Mouse (Mus musculus): Measurements from ENCODE around the gene Ptk6. TPM values are rescaled to one million over a fixed set of nuclear protein-coding genes. Genes with fewer than 3 reads are reported as not detected.

The Ptk6 gene
- polyA plus RNA-seq (2012; rRNA removed): 0.04 and 0.08 TPM in 2 replicates

DNA sequence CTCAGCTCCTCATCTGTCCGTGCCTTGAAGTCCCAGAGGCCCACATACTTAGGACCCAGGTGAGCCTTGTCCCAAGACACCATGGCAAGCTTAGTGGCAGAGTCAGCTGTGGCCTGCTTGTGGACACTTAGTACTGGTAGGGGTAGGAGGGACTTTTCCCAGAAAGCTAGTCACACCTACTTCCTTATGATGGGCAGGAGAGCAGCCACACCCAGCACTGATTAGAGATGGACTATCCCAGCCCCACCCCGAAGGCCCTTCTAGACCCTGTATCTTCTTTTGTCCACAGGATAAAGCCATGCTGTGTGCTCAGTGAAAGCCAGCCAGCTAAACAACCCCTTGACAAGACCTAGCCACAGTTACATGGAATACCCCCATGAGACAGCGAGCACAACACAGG, at the start of gene Ptk6:
TSS of gene Ptk6 (minus strand) at position 368 of the 400 bp plus-strand sequence.
- DNase-seq (ENCODE audit: extremely low spot score in 1 of 2, low spot score in 1 of 2): no peak

DNA sequence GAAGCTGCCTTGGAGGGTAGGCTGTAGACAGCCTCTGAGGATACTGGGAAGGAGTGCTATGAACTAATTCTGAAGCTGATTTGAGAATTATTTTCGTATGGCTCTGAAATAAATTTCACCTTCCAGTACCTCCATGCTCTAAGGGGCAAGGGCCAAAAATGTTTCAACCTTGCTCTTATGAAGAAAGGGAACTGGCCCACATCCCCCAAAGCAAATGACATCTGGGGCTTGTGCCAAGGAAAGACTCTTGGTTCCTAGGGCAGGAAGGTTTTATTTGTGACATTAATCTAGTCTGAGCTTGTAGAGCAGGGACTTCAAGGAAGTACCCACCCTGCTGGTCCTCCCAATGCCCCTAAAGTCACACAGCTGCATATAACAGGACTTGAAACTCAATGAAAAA, 49.3 kb upstream of the Ptk6 start:
- DNase-seq (ENCODE audit: extremely low spot score in 1 of 2, low spot score in 1 of 2): no peak

DNA sequence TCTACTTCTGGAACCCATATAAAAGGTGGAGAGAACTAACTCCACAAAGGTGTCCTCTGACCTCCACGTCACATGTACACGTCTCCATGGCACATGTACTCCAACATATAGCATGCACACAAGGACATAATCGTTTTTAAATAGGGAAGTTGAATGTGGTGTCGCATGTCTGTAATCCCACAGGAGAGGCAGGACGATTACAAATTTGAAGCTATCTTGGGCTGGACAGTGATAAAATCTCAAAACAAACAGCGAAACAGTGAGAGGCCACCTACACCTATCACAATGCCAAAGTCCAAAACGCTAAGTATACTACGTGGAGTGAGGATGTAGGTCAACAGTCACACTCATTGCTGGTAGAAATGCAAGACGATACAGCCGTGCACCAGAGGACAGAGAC, 46.6 kb upstream of the Ptk6 start:
- DNase-seq (ENCODE audit: extremely low spot score in 1 of 2, low spot score in 1 of 2): no peak

DNA sequence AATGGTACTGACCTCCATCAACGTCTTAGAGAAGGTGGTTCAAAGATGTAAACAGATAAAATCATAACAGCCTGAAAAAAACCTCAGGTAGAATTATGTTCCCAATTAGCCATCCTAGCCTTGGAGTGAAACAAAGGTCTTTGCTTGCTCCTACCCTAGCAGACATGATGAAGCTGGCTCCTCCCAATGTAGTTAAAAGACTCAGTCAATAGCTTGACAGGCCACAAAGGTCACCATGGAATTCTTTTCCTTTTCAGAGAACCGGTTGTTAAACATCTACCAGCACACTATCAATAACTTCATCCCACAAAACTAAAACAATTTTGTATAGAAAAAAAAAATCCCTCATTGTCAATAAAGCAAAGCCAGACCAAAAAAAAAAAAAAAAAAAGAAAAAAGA, 42.4 kb upstream of the Ptk6 start:
- DNase-seq (ENCODE audit: extremely low spot score in 1 of 2, low spot score in 1 of 2): no peak

DNA sequence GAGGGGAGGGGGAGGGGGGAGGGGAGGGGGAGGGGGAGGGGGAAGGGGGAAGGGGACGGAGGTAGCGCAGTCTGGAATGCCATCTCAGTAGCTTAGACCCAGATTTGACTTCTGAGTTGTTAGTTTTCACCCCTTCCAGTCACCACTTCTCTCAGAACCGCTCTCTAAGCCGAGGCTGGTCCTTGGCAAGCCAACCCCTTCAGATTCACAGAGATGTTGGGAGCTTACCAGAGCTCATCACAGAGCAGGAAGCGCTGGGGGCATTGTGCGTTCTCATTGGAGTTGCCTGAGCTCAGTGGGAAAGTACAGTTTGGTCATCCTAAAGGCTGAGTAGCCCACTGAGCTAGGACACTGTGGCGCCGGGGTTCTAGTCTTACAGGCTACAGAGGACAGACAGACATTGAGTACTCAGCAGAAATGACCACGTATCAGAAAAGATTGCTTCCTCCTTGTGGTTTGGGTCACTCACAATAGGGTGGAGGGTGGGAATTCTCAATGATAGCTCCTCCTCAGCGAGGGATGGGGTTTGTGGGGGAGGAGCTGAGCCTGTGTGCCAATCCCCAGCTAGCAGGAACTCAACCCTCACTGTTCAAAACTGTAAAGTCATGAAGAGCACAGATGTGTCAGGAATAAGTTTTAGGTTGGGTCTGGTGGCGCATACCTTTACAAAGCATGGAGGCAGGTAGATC, 41.3 kb upstream of the Ptk6 start:
- no peak for DNase-seq (ENCODE audit: extremely low spot score in 1 of 2, low spot score in 1 of 2)

DNA sequence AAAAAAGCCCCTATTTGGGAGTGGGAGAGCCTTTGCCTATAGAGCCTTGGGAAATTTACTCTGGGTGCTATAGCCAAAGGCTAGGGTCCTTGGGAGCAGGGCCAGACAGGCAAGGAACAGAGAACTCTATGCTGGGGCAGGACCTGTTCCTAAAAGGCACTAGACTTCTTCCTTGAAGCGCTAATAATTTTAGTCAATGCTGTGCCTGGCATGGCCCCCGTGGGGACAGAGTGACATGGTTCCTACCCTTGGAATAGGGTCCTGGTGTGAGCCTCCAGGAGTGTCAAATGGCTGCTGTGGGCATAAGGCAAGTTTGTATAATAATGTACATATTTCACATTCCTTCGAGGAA, 39.7 kb upstream of the Ptk6 start:
- DNase-seq (ENCODE audit: extremely low spot score in 1 of 2, low spot score in 1 of 2): no peak

DNA sequence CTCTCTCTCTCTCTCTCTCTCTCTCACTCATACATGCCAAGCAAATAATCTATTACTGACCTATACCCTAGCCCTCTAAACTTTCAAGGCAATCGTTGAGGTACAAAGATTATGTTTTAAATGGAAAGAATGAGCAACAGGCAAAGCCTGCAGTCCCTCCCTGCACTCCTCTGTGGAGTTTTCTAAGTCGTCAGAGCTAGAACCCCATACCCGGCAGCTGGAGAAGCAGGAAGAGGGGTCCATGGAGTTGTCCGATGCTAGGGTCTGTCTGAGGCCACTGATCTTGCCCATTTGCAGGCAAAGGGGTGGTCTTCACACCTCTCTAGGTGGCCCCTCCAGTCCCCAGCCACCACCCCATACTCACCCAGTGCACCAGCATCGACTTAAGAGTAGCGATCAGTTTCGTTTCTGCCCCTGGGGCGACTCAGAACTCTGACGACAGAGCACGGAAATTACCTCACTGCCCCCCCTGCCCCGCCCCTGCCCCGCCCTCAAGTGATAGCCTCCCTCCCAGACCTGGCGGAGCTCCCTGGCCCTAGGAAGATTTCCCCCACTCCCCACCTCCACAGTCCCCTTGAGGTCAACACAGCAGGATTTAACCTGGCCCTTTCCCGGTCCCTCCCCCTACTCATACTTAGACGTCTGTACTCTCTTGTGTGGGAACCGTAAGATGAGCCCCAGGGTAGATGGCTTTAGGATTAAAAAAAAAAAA, 39.2 kb upstream of the Ptk6 start, which contains the start of gene Helz2:
TSS of gene Helz2 (minus strand) at position 426 of the 712 bp plus-strand sequence.
- DNase-seq (ENCODE audit: extremely low spot score in 1 of 2, low spot score in 1 of 2): no peak

DNA sequence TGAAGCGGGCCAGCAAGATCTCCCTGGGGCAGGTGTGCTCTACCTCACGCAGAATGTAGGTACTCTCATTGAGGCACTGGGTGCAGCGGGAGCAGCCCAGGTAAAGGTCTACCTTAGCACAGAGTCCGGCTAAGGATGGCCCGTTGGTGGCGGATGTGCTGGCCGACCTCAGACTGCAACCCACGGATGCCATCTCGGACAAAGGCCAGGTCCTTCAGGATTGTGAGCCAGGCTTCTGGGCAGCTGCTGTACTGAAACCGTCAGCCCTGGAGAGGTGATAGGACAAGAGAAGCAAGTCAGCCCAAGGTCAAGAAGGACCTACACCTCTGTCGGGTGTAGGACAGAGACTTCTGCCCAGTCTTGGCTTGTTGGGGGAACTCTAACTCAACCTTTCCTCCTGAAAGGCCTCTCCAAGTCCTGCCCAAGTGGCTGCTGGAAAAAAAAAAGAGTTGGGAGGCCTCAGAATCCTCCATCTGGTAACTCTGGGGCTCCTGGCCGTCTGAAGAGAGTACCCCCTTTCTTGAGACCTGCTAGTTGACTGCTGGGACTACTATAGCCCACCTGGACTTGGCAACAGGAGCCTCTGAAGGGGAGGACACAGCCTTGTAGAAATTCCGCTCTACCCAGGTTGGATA, 38.3 kb upstream of the Ptk6 start:
- DNase-seq (ENCODE audit: extremely low spot score in 1 of 2, low spot score in 1 of 2): no peak

DNA sequence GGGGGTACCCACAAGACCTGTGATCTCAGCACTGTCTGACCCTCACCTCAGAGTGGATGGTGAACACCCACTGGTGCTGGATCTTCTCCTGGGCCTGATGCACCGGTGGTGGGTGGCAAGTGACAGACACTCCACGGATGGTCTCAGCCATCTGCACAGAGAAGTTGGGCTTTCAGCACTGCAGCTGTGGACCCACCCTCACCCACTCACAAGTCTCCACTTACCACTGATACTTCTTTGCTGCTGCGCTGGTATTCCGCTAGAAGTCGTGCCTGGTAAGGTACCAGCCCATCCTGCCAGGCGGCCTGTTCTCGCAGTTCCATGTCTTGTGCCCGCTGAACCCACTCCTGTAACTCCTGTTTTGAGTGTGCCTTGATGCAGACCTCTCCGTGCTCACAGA, 36.7 kb upstream of the Ptk6 start:
- peak in 1 of 2 experiments; percentile 7 for DNase-seq (ENCODE audit: extremely low spot score in 1 of 2, low spot score in 1 of 2)

DNA sequence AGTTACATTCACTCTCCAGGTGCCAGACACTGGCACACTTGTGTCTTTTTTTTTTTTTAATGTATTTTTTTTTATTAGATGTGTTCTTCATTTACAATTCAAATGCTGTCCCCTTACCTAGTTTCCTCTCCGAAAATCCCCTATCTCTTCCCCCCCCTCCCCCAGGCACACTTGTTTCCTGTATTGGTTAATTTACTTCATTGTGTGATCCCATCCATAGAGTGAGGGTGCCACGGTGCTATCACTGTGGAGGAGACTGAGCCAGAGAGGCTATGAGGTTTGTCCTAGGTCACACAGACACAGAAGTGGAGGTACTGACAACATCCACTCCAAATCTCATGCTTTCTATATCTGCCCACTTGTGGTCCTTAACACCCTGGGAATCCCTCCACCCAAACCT, 36.3 kb upstream of the Ptk6 start:
- no peak for DNase-seq (ENCODE audit: extremely low spot score in 1 of 2, low spot score in 1 of 2)

DNA sequence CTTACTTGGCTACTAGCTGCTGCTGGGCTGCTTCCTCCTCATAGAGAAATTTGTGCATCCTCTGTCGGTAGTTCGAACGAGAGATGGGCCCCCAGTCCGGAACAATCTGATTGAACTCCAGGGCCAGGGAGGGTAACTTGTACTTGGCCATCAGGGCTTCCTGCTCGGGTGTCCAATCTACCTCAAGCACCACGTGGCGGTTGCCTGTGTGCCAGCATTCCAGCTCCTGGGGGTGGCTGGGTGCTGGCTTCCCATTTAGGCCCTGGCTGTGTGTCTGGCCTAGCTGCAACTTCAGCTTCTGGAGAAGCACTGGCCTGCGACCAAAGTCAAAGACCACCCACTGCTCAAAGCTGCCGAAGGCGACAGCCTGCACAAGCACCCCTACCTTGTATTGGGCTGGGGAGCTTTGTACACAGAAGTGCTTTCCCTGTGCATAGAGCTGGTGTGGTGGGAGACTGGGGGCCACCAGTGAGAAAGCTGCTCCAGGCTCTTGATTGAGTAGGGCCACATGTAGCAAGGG, 35.6 kb upstream of the Ptk6 start:
- no peak for DNase-seq (ENCODE audit: extremely low spot score in 1 of 2, low spot score in 1 of 2)

DNA sequence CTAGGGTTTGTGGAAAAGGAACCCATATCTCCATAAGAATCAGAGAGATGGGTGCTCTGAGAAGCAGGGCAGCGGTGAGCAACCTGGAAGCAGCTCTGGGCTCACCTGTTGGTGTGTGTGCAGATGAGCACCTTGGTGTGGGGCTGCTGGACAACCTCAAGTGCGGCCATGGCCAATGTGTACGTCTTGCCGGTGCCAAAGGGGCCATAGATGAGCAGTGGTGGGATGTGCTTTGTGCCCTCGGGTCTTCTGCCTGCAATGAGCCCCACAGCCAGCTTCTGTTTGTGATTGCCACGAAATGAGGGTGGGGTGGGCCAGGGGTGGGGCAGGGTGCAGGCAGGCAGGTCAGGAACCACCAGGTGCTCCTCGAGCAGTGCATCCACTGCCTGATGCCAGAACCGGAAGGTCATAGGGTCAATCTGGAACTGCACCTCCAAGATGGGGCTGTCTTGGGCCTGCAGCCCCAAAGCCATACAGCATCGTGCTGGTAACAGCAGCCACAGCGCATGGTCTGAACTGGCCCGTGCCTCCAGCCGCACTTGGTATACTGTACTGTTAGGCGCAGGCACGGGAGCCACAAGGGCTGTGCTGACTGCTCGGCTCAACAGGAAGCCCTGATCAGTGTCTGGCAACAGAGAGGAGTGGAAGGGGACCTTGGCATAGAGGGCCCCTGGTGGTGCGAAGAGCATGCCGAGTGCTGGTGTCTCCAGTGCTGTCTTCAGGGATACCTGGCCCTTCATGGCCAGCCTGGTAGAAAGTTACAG, 34.8 kb upstream of the Ptk6 start:
- no peak for DNase-seq (ENCODE audit: extremely low spot score in 1 of 2, low spot score in 1 of 2)

DNA sequence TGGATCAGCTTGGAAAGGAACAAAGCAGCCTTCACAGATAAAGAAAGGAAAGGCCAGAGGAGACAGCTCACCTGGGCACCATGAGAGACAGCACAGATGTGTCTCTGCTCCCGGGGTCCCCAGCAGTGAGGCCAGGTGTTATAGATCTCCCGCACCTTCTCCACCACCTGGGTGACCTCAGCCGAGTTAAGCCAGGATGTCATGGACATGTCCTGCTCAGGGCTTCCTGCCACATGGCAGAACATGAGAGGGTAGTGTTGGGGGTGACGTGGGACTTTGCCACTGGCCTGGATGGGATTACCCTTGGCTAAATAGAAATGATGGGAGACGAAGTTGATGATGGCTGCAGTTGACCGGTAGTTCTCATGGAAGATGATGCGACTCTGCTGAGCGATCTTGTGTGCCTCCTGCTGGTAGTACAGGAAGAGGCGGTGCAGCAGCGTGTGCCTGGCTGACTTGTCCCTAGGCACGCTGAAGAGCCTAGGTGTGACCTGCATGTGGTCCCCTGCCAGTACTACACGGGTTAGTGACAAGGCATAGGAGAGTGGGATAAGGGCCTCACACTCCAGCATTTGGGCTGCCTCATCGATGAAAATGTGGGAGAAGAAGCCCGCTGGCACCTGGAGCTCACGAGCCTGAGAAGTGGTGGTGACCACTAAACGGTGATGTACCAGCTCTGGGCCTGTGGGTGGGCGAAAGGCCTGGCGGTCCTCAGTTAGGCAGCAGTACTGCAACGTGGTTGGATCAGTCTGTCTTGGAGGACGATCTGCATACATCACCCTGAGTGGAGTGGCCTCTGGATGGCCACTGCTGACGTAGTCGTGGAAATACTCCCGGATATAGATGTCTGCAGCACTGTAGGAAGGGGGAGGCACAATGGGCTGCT, 33.3 kb upstream of the Ptk6 start:
- DNase-seq (ENCODE audit: extremely low spot score in 1 of 2, low spot score in 1 of 2): no peak

DNA sequence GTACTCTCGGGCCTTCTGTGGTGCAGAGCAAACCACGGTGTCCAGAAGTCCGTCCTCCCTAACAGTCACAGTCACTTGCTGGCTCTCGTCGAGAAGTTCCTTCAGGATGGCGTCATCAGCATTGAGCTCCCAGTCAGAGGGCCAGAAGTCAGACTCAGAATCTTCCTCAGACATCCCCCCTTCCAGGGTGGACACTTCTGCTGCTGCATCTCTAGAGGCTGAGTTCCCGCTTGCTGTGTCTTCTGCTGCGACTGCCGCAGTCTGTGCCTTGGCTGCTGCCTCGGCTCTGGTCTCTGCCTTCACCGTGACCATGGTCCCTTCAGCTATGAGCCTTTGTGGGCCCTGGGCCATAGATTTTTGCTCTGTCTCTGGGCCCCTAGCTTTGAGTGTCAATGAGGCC, 32.1 kb upstream of the Ptk6 start:
- DNase-seq (ENCODE audit: extremely low spot score in 1 of 2, low spot score in 1 of 2): no peak

DNA sequence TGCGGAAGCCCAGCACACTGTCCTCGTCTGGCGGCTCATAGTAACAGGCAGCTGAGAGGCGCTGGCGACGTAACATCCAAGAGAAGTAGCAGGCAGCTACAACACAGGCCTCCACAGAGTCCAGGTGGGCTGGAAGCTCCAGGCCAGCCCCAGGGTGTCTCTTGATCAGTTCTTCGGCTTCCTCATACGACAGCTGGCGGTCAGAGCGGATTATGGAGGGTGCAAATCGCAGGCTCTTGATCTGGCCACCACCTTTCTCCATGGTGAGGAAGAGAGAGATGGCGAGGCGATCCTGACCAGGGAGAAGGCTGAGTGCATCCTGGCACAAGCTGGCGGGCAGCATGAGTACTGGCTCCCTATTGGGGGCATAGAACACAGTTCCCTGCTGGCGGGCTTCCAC, 30.9 kb upstream of the Ptk6 start:
- DNase-seq (ENCODE audit: extremely low spot score in 1 of 2, low spot score in 1 of 2): no peak

DNA sequence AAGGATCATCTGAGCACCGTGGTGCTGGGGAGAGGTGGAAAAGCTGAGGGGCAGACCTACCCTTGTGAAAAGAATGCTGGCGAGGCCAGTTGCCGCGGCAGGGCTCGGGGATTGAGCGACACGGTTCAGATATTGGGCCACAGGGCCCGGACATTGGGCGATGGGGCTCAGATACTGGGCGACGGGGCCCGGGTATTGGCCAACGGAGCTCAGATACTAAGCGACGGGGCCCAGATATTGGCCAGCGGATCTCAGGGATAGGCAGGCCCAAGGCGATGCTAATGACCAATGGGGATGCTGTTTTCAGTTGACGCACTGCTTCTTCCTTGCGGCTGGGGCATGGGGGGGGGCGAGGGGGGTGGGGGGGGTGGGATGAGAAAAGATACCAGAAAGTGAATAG, 28.6 kb upstream of the Ptk6 start:
- DNase-seq (ENCODE audit: extremely low spot score in 1 of 2, low spot score in 1 of 2): no peak

DNA sequence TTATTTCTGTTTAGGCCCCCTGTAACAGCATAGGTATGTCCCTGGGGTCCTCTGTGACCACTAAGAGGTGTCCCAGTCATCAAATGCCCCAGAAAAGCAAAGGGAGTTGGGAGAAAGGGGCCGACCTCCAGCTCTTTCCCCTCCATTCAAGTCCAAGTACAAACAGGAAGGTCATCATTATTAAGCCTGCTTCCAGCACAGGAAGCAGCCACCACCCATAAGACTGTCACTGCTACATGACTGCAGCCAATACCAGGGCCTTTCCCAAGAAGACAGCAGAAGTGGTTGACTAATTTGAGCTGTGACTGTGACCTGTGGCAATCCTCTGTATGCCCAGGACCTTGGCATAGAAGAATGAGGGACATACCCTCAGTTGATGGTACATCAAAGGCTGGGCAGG, 25.7 kb upstream of the Ptk6 start:
- DNase-seq (ENCODE audit: extremely low spot score in 1 of 2, low spot score in 1 of 2): no peak

DNA sequence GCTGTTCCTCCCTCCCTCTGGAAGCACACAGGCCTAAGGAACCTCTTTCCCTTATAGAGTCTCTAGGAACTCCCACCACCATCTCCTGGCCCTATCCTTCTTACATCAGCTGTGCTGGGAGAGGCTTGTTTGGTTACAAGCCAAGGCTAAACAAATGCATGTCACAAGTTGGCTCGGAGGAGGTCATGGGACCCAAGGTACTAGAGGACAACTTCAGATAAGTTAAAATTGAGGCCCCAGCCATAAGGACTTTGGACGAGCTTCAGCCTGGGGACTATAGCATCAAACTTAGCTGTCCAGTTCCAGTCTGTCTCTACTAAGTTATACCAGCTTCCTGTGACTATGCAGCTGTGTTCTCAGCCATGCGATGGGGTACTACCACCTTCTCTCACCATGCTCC, 24.5 kb upstream of the Ptk6 start:
- no peak for DNase-seq (ENCODE audit: extremely low spot score in 1 of 2, low spot score in 1 of 2)

DNA sequence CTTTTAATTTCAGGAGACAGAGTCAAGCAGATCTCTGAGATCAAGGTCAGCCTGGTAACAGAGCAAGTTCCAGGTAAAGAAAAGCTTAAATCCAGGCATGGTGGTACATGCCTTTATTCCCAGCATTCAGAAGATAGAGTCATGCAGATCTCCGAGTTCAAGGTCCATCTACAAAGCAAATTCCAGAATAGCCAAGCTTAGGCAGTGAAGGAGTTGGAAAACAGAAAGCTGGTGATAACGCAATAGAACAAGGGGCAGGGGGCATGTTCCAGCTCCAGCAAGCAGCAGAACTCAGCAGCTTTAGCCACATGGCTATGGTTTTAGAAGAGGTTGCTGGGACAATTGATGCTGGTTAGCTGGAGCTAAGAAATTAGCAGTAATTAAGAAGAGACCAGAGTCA, 22.4 kb upstream of the Ptk6 start:
- no peak for DNase-seq (ENCODE audit: extremely low spot score in 1 of 2, low spot score in 1 of 2)

DNA sequence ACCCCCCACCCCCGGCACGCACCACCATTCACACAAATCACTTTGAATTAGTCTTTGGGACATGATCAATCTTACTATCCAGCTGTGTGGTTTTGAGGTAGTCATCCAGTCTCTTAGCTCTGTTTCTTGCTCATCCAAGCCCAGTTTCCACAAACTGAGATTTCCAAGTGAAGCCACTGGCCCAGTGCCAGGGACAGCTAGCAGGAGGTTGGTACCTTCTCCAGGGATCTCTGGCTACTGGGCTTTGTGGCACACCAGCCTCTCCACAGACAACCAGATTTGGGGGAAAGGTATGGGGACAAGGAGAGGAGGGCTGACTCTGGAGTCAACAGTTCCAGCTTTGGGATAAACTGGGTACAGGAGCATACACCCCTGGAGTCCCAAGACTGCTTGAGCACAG, 17.8 kb upstream of the Ptk6 start:
- DNase-seq (ENCODE audit: extremely low spot score in 1 of 2, low spot score in 1 of 2): peak in 1 of 2 experiments; percentile 12

All from frontal cortex, adult 2 months (tissue).